Mouse (Mus musculus) cerebellum, adult 2 months (tissue): ENCODE data around the gene Shpk.

Source experiments
- CTCF ChIP-seq: fragments of 200-500 bp; IDR thresholded peaks from 2 replicates; pipeline ENCODE4 v1.5.1; 2011; ENCODE audit warnings: low read depth, mild to moderate bottlenecking, control low read depth, low read length, moderate library complexity, borderline replicate concordance; ENCODE audit not compliant: insufficient read depth
- POLR2A ChIP-seq: fragments of 200-500 bp; IDR thresholded peaks from 2 replicates; pipeline ENCODE4 v1.6.1; 2011; ENCODE audit warnings: low read length, control low read depth, borderline replicate concordance; ENCODE audit not compliant: insufficient read depth

- TF ChIP-seq POLR2A (no peak), CTCF (no peak)
These were observed 38.5 kb upstream of the Shpk start for GRCm38 (mm10) chr11:73160811-73161200.
